Mouse (Mus musculus) gastrocnemius, adult 18-20 months (tissue): Measurements from ENCODE around the gene Nmral1. TPM values are rescaled to one million over a fixed set of nuclear protein-coding genes. Genes with fewer than 3 reads are reported as not detected.

Experiments used
- DNase-seq: peaks from one replicate; pipeline ENCODE4 v3.0.0; 2021; ENCODE audit warnings: low spot score
- total RNA-seq, 2 experiments: library from RNA; stranded (reverse); gene quantifications; 2 replicates each; pipeline ENCODE4 v1.2.3; 2021

Gene Nmral1
- total RNA-seq, 2 experiments from 2014 or later, result 2.5 to 2.9 TPM

DNA sequence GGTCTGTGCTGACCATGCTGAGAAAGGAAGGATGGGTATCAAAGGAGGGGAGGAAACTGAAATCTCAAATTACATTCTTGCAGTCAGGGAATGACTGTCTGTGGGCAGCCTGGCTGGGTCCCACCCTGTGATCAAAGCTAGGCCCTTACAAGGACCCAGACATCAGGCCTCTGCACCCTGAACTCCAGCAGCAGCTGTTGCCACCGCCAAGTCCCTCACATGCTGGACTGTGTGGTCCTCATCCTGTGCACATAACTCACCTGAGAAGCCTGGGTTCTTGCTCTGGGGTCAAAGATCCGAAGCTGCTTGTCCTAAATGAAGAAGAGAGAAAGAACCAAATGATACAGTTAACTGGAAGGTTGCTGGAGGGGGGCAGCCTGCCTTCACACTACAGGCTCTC lies 57.6 kb downstream of the Nmral1 start:
- DNase-seq, result no peak

Other genes with a start within 250 kb of the Nmral1 start
- gene Srl, start 177.5 kb downstream of the Nmral1 start, total RNA-seq, result 1,000 to 10,000 TPM; 1,111 to 1,154 TPM
- 1 to 10 TPM; 2.7 to 2.9 TPM for gene Tfap4, start 159.5 kb downstream of the Nmral1 start, total RNA-seq
- 1 to 10 TPM; 4.0 to 7.3 TPM for gene Glis2, start 124.6 kb downstream of the Nmral1 start, total RNA-seq
- gene Pam16, start 94.4 kb downstream of the Nmral1 start, total RNA-seq, result 100 to 1,000 TPM; 108 to 113 TPM
- 1 to 10 TPM; 4.1 to 5.0 TPM for gene Vasn, start 79.4 kb downstream of the Nmral1 start, total RNA-seq
- gene Dnaja3, start 79.4 kb downstream of the Nmral1 start, total RNA-seq, result 100 to 1,000 TPM in 1 of 2 experiments, 10 to 100 TPM in 1; 91.1 to 101 TPM
- gene Coro7, start 39.6 kb downstream of the Nmral1 start, total RNA-seq, result 10 to 100 TPM; 13.9 to 14.4 TPM
- gene Hmox2, start 7.0 kb upstream of the Nmral1 start, total RNA-seq, result 10 to 100 TPM; 37.6 to 46.7 TPM
- gene Cdip1, start 70.9 kb upstream of the Nmral1 start, total RNA-seq, result 10 to 100 TPM; 73.7 to 74.7 TPM
- not detected for gene 4930562C15Rik, start 116.1 kb upstream of the Nmral1 start, total RNA-seq
- gene Ubald1, start 161.0 kb upstream of the Nmral1 start, total RNA-seq, result 10 to 100 TPM; 35.4 to 37.6 TPM
- gene Mgrn1, start 166.9 kb upstream of the Nmral1 start, total RNA-seq, result 10 to 100 TPM; 54.2 to 62.4 TPM
- gene Nudt16l1, start 219.4 kb upstream of the Nmral1 start, total RNA-seq, result 10 to 100 TPM; 10.1 to 12.5 TPM
- gene Anks3, start 244.8 kb upstream of the Nmral1 start, total RNA-seq, result 10 to 100 TPM in 1 of 2 experiments, 1 to 10 TPM in 1; 9.2 to 10.7 TPM